Mouse (Mus musculus) heart, embryonic 12.5 days (tissue): Measurements from ENCODE around the gene Clasrp. TPM values are rescaled to one million over a fixed set of nuclear protein-coding genes. Genes with fewer than 3 reads are reported as not detected.

Source experiments
- ATAC-seq: fragments of 200-750 bp; cut with Nextera tagmentation; 2 replicates; pipeline ENCODE4 v1.8.0; 2017; ENCODE audit warnings: moderate TSS enrichment, moderate library complexity; ENCODE audit not compliant: insufficient number of reproducible peaks, low FRiP score
- H3K27ac ChIP-seq: fragments of 300-500 bp; sonication (generic); 2 replicates; pipeline ENCODE4 v1.5.1; 2016; ENCODE audit warnings: mild to moderate bottlenecking, moderate library complexity; ENCODE audit not compliant: poor library complexity, severe bottlenecking
- H3K27me3 ChIP-seq: fragments of 300-500 bp; sonication (generic); replicated peaks from 2 replicates; pipeline ENCODE4 v1.6.1; 2016; ENCODE audit warnings: mild to moderate bottlenecking, moderate library complexity
- H3K36me3 ChIP-seq: fragments of 300-500 bp; sonication (generic); 2 replicates; pipeline ENCODE4 v1.6.1; 2016; ENCODE audit warnings: mild to moderate bottlenecking, moderate library complexity
- H3K4me1 ChIP-seq: fragments of 300-500 bp; sonication (generic); replicated peaks from 2 replicates; pipeline ENCODE4 v1.6.1; 2016; ENCODE audit warnings: mild to moderate bottlenecking
- H3K4me2 ChIP-seq: fragments of 300-500 bp; sonication (generic); 2 replicates; pipeline ENCODE4 v1.6.1; 2016; ENCODE audit warnings: mild to moderate bottlenecking, moderate library complexity
- H3K4me3 ChIP-seq: fragments of 300-500 bp; sonication (generic); 2 replicates; pipeline ENCODE4 v1.5.1; 2016; ENCODE audit warnings: mild to moderate bottlenecking
- H3K9ac ChIP-seq: fragments of 300-500 bp; sonication (generic); 2 replicates; pipeline ENCODE4 v1.6.1; 2016; ENCODE audit warnings: mild to moderate bottlenecking, moderate library complexity
- H3K9me3 ChIP-seq: fragments of 300-500 bp; sonication (generic); replicated peaks from 2 replicates; pipeline ENCODE4 v1.6.1; 2016; ENCODE audit warnings: mild to moderate bottlenecking, moderate library complexity
- WGBS: fragments of 180-500 bp; shearing (Covaris S2); methylation state at CpG from one replicate; pipeline ENCODE4 v1.1.7; 2016; 5-methylcytosine and 5-hydroxymethylcytosine counted together
- polyA plus RNA-seq: library from polyadenylated mRNA; unstranded; fragments of >200 nt; fragmentation: Nextera tagmentation; extraction: Ambion mirVana; gene quantifications from 2 replicates; pipeline ENCODE4 v1.2.1, GENCODE M21; 2016

The Clasrp gene
- 37.1 and 40.6 TPM in 2 replicates for polyA plus RNA-seq

GRCm38 (mm10) chr7:19603849-19604605 lies at the start of gene Clasrp:
Clasrp (minus strand) TSS chr7:19604486.
- peak within 1 kb of the TSS; percentile 68 for H3K27ac ChIP-seq
- peak within 1 kb of the TSS; percentile 89 for H3K4me2 ChIP-seq
- peaks cover 33% of the 10 kb centered on the region for H3K4me1 ChIP-seq
- H3K9me3 ChIP-seq, result no peaks in the 10 kb centered on the region
- H3K9ac ChIP-seq, result peak within 1 kb of the TSS; percentile 96
- H3K36me3 ChIP-seq, result peaks cover 37% of the 10 kb centered on the region
- WGBS, result 1% methylated on average over 57 of the region's 57 CpGs
- peak within 1 kb of the TSS; percentile 94 for H3K4me3 ChIP-seq
- no peaks in the 10 kb centered on the region for H3K27me3 ChIP-seq
- ATAC-seq, result peak; percentile 92

- no peak overlapping the region for H3K4me2 ChIP-seq
- WGBS, result 61% methylated on average over 2 of the region's 2 CpGs
- no peak overlapping the region for H3K9ac ChIP-seq
- H3K36me3 ChIP-seq, result peaks cover 82% of the 10 kb centered on the region
- H3K4me1 ChIP-seq, result peaks cover 19% of the 10 kb centered on the region
- H3K9me3 ChIP-seq, result no peaks in the 10 kb centered on the region
- ATAC-seq, result no peak
- H3K27me3 ChIP-seq, result no peaks in the 10 kb centered on the region
- H3K4me3 ChIP-seq, result no peak overlapping the region
- no peak overlapping the region for H3K27ac ChIP-seq
Measured at GRCm38 (mm10) chr7:19652614-19653013, 48.3 kb upstream of the Clasrp start.

DNA sequence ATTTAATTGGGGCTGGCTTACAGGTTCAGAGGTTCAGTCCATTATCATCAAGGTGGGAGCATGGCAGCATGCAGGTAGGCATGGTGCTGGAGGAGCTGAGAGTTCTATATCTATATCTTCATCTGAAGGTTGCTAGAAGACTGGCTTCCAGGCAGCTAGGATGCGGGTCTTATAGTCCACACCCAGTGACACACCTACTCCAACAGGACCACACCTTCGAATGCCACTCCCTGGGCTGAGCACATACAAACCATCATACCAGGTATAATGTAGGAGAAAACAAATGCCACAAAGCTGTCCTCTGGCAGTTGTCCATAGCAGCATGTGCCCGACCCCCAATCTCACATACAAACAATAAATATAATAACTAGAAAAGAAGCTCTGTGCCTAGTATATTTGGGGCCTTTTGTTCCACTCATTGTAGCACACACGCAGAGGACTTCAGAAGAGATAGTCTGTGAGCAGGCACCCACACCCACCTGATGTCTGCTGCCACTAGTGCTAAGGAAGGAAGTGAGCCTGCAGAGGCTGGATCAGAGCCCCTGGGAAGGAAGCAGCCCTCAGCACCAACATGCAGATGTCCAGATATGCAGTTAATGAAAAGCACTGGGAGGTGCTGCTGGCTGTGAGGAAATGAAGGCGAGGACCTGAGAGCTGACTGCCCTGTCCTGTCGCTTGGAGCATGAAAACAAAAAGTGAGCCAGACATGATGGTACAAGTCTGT lies 46.9 kb upstream of the Clasrp start:
- H3K9me3 ChIP-seq, result no peaks in the 10 kb centered on the region
- WGBS, result 72% methylated on average over 6 of the region's 6 CpGs
- H3K9ac ChIP-seq, result no peak overlapping the region
- no peak overlapping the region for H3K4me3 ChIP-seq
- H3K4me1 ChIP-seq, result peaks cover 12% of the 10 kb centered on the region; the same call in 1 of the 2 replicates
- no peak overlapping the region for H3K4me2 ChIP-seq
- H3K27me3 ChIP-seq, result no peaks in the 10 kb centered on the region
- H3K36me3 ChIP-seq, result peaks cover 85% of the 10 kb centered on the region
- no peak overlapping the region for H3K27ac ChIP-seq
- ATAC-seq, result no peak

GRCm38 (mm10) chr7:19641223-19641622 lies 36.9 kb upstream of the Clasrp start:
- Histone ChIP-seq H3K9ac (no peak overlapping the region), H3K4me2 (no peak overlapping the region), H3K4me3 (no peak overlapping the region), H3K27me3 (no peaks in the 10 kb centered on the region), H3K9me3 (no peaks in the 10 kb centered on the region), H3K36me3 (peaks cover 97% of the 10 kb centered on the region), H3K4me1 (no peaks in the 10 kb centered on the region), H3K27ac (no peak overlapping the region)
- WGBS, result 89% methylated on average over 4 of the region's 4 CpGs
- ATAC-seq, result no peak

GRCm38 (mm10) chr7:19635074-19635827 lies 31.0 kb upstream of the Clasrp start:
- ATAC-seq, result no peak
- Histone ChIP-seq H3K4me3 (no peak overlapping the region), H3K36me3 (peaks cover 86% of the 10 kb centered on the region), H3K27me3 (no peaks in the 10 kb centered on the region), H3K4me1 (no peaks in the 10 kb centered on the region), H3K9ac (no peak overlapping the region), H3K4me2 (no peak overlapping the region), H3K9me3 (no peaks in the 10 kb centered on the region), H3K27ac (no peak overlapping the region)
- 86% methylated on average over 11 of the region's 11 CpGs for WGBS

DNA sequence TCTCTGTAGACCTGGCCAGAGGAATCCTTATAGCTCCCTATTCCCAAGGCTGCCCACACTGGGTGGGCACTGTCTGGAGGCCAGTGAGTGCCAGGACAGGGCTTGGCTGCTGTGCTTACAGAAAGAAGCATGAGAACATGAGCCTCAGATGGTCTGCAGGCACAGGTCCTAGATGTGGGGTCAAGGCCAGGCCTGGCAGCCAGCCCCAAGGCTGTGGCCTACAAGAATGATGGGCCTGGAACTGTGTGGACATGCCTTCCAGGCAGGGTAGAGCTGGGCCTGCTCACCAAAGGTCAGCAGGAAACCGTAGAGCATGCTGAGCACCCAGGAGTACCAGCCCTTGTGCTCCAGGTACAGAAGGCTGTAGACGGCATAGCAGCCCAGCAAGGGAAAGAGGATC lies 30.3 kb upstream of the Clasrp start:
- Histone ChIP-seq H3K27ac (no peak overlapping the region), H3K36me3 (peaks cover 79% of the 10 kb centered on the region), H3K4me1 (no peaks in the 10 kb centered on the region), H3K9ac (no peak overlapping the region), H3K4me2 (no peak overlapping the region), H3K9me3 (no peaks in the 10 kb centered on the region), H3K27me3 (no peaks in the 10 kb centered on the region), H3K4me3 (no peak overlapping the region)
- 95% methylated on average over 2 of the region's 2 CpGs for WGBS
- no peak for ATAC-seq

DNA sequence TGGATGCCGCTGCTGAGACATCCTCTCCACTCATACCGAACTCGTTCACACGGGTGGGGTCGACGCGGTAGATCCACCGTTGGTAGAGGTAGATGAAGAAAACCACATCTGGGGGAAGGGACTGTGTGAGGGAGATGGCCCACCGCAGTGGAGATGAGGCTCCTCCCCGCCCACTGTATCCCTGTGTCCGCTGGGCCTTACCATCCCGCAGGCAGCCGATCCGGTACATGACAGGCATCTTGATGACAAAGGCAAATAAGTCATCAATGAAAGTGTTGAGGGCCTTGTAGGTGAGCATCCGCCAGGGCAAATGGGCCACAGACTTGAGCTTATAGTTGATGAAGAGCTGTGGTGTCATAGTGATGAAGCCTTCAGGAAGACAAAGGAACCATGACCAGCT lies 29.6 kb upstream of the Clasrp start:
- no peak for ATAC-seq
- H3K27ac ChIP-seq, result no peak overlapping the region
- no peaks in the 10 kb centered on the region for H3K27me3 ChIP-seq
- H3K36me3 ChIP-seq, result peaks cover 72% of the 10 kb centered on the region
- H3K9me3 ChIP-seq, result no peaks in the 10 kb centered on the region
- no peaks in the 10 kb centered on the region for H3K4me1 ChIP-seq
- 91% methylated on average over 15 of the region's 15 CpGs for WGBS
- H3K9ac ChIP-seq, result no peak overlapping the region
- H3K4me3 ChIP-seq, result no peak overlapping the region
- H3K4me2 ChIP-seq, result no peak overlapping the region

GRCm38 (mm10) chr7:19633197-19633596 lies 28.9 kb upstream of the Clasrp start:
- no peak overlapping the region for H3K4me2 ChIP-seq
- H3K4me3 ChIP-seq, result no peak overlapping the region
- no peak overlapping the region for H3K27ac ChIP-seq
- no peak overlapping the region for H3K9ac ChIP-seq
- no peaks in the 10 kb centered on the region for H3K9me3 ChIP-seq
- peaks cover 65% of the 10 kb centered on the region for H3K36me3 ChIP-seq
- no peaks in the 10 kb centered on the region for H3K27me3 ChIP-seq
- no peaks in the 10 kb centered on the region for H3K4me1 ChIP-seq
- no peak for ATAC-seq
- WGBS, result 88% methylated on average over 17 of the region's 17 CpGs

DNA sequence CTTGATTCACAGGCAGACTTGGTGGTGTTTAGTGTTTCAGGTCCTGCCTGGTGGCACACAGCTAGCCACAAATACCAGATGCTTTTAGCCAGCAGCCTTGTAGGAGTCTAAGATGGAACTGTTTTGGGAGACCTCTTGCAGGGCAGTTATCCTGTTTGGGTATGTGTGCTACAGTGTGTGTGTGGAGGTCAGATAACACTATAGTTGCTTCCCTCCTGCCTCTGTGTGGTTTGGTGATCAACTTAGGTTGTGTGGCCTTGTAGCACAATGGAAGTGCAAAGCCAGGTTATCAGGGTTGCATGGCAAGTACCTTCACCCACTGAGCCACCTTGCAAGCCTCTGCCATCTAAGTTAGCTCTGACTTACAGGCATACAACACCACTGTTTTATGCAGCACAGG lies 28.4 kb upstream of the Clasrp start:
- Histone ChIP-seq H3K27ac (no peak overlapping the region), H3K4me2 (no peak overlapping the region), H3K27me3 (no peaks in the 10 kb centered on the region), H3K9ac (no peak overlapping the region), H3K4me3 (no peak overlapping the region), H3K36me3 (peaks cover 60% of the 10 kb centered on the region), H3K9me3 (no peaks in the 10 kb centered on the region), H3K4me1 (no peaks in the 10 kb centered on the region)
- no peak for ATAC-seq

DNA sequence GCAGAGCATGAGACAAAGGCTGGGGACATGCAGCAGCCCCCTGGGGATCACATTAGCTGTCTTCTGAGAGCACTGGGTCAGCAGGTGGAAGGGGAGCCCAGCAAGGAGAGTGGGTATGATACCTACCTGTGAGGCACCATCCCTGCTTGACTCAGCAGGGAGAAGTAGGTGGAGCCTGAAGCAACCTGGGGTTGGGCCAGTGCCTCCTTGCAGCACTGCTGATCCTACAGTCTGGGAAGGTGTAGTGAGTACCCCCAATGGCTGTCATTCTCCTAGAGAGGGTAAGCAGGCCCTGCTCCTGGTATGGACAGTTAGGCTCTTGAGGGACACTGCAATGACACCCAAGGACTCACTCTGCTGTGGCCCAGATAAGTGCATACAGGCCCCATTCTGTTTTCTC lies 28.0 kb upstream of the Clasrp start:
- ATAC-seq, result no peak
- Histone ChIP-seq H3K27me3 (no peaks in the 10 kb centered on the region), H3K9ac (no peak overlapping the region), H3K9me3 (no peaks in the 10 kb centered on the region), H3K36me3 (peaks cover 56% of the 10 kb centered on the region), H3K4me1 (no peaks in the 10 kb centered on the region), H3K4me3 (no peak overlapping the region), H3K27ac (no peak overlapping the region), H3K4me2 (no peak overlapping the region)

- Histone ChIP-seq H3K27me3 (no peaks in the 10 kb centered on the region), H3K36me3 (peaks cover 27% of the 10 kb centered on the region), H3K4me1 (no peaks in the 10 kb centered on the region), H3K4me3 (peak within 1 kb of the TSS; percentile 58), H3K9ac (peak within 1 kb of the TSS; percentile 52), H3K9me3 (no peaks in the 10 kb centered on the region), H3K27ac (peak within 1 kb of the TSS; percentile 69), H3K4me2 (peak within 1 kb of the TSS; percentile 85)
- WGBS, result under 1% methylated on average over 41 of the region's 41 CpGs
- peak; percentile 83 for ATAC-seq
Measured at GRCm38 (mm10) chr7:19629361-19629734, 25.1 kb upstream of the Clasrp start, which contains the start of gene Relb. Relb (minus strand) TSS chr7:19629438.
